Mouse (Mus musculus): ENCODE data around the gene Eml6.
"Not testable (repeated sequence)": the region's sequence is repeated elsewhere in the genome, so short reads cannot be mapped to it uniquely, and the experiment has no call there.

The Eml6 gene

GRCm38 (mm10) chr11:29770666-29771400, 255.0 kb downstream of the Eml6 start:
- POLR2A ChIA-PET: no interaction called here

GRCm38 (mm10) chr11:29768523-29768922, 257.3 kb downstream of the Eml6 start:
- ChIA-PET CTCF (interaction anchor here in 2 of 4 experiments (0.6 to 0.7 kb wide), 2 partner anchors 595 to 767 kb away, joined by 3 to 4 read pairs; no protein-coding TSS in a partner anchor), POLR2A (interaction anchor here in 1 of 4 experiments (0.6 to 0.9 kb wide), 3 partner anchors 10 to 579 kb away, joined by 3 to 4 read pairs (median 3); no protein-coding TSS in a partner anchor)

More at GRCm38 (mm10) chr11:29770666-29771400, 255.0 kb downstream of the Eml6 start:
- CTCF ChIA-PET: no interaction called here

- CTCF ChIA-PET: no interaction called here
- POLR2A ChIA-PET: interaction anchor here in 1 of 4 experiments (0.7 kb wide), 1 partner anchor 401 kb away, joined by 4 read pairs; no protein-coding TSS in a partner anchor
Observed at GRCm38 (mm10) chr11:29766313-29766982, 259.4 kb downstream of the Eml6 start.

GRCm38 (mm10) chr11:29765063-29765462, 260.8 kb downstream of the Eml6 start:
- ChIA-PET CTCF (interaction anchor here in 1 of 4 experiments (0.6 kb wide), 1 partner anchor 68 kb away, joined by 3 read pairs; no protein-coding TSS in a partner anchor), POLR2A (interaction anchor here in 1 of 4 experiments (1.0 kb wide), 1 partner anchor 73 kb away, joined by 6 read pairs; no protein-coding TSS in a partner anchor)

- POLR2A ChIA-PET: interaction anchor here in 1 of 4 experiments (0.6 to 1.0 kb wide), 2 partner anchors 10 to 110 kb away, joined by 3 to 4 read pairs; no protein-coding TSS in a partner anchor
- CTCF ChIA-PET: no interaction called here
Observed at GRCm38 (mm10) chr11:29762768-29763167, 263.1 kb downstream of the Eml6 start.

- POLR2A ChIA-PET: interaction anchor here in 2 of 4 experiments (0.7 to 1.5 kb wide), 4 partner anchors 9 to 69 kb away, joined by 3 to 4 read pairs (median 4); no protein-coding TSS in a partner anchor
- CTCF ChIA-PET: interaction anchor here in 2 of 4 experiments (0.7 to 0.8 kb wide), 2 partner anchors 21 to 1854 kb away, joined by 3 to 5 read pairs; no protein-coding TSS in a partner anchor
Observed at GRCm38 (mm10) chr11:29761387-29761786, 264.4 kb downstream of the Eml6 start.

- POLR2A ChIA-PET: interaction anchor here in 3 of 4 experiments (0.6 to 1.4 kb wide), 6 partner anchors 9 to 234 kb away, joined by 3 to 4 read pairs (median 3); no protein-coding TSS in a partner anchor
- CTCF ChIA-PET: no interaction called here
Observed at GRCm38 (mm10) chr11:29758617-29759016, 267.2 kb downstream of the Eml6 start.

DNA sequence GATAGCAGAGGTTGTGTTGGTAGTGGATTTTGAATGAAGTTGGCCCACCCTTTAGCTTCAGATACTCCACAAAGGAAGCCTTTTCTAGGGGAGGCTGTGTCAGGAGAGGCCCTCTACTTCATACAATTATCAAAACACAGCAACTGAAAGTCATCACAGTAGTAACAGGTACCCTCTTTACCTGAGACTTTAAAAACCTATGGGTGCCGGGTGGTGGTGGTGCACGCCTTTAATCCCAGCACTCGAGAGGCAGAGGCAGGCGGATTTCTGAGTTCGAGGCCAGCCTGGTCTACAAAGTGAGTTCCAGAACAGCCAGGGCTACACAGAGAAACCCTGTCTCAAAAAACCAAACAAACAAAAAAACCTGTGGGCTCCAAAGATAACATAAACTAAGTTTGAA, 269.8 kb downstream of the Eml6 start:
- POLR2A ChIA-PET: interaction anchor here in 1 of 4 experiments (19.8 kb wide), 1 partner anchor 26 kb away, joined by 292 read pairs; no protein-coding TSS in a partner anchor
- CTCF ChIA-PET: not testable (repeated sequence)

GRCm38 (mm10) chr11:29751648-29752611, 273.9 kb downstream of the Eml6 start:
- POLR2A ChIA-PET: interaction anchor here in 3 of 4 experiments (0.6 to 19.8 kb wide), 13 partner anchors 9 to 213 kb away, joined by 3 to 292 read pairs (median 4); partner anchors contain the start of genes Clhc1 (in 1 of the 3), Rps27a (in 1 of the 3) and Rtn4 (in 1 of the 3)
- CTCF ChIA-PET: no interaction called here

DNA sequence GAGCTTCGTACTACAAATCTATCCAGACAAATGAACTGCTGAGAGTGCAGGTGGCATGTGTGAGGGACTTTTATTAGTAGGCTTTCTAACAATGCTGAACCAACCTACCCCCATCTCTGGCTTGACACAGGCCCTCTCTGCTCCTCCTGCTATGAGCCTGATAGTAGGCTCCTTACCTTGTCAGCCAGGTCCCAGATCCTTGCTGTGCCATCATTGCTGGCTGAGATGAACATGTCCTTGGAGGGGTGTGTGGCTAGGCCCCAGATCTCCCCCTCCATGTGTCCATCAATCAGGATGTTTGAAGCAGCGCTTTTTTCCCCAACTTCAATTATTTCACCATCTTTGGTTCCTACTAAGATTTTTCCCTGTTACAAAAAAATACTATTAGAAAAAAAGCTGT, 274.8 kb downstream of the Eml6 start:
- ChIA-PET CTCF (no interaction called here), POLR2A (interaction anchor here in 2 of 4 experiments (0.8 to 19.8 kb wide), 11 partner anchors 9 to 224 kb away, joined by 3 to 292 read pairs (median 4); partner anchors contain the start of genes Clhc1 (in 1 of the 2), Mtif2 (in 1 of the 2), Rps27a (in 1 of the 2) and Rtn4 (in 1 of the 2))

- ChIA-PET POLR2A (interaction anchor here (0.7 to 19.8 kb wide), 18 partner anchors 9 to 597 kb away, joined by 3 to 292 read pairs (median 4); partner anchors contain the start of genes Prorsd1 (in 2 of the 4), Clhc1 (in 1 of the 4), Mtif2 (in 1 of the 4) and Rps27a (in 1 of the 4)), CTCF (interaction anchor here in 2 of 4 experiments (0.5 to 0.6 kb wide), 2 partner anchors 109 to 173 kb away, joined by 3 to 4 read pairs; no protein-coding TSS in a partner anchor)
Observed at GRCm38 (mm10) chr11:29749468-29749829, 276.4 kb downstream of the Eml6 start.

DNA sequence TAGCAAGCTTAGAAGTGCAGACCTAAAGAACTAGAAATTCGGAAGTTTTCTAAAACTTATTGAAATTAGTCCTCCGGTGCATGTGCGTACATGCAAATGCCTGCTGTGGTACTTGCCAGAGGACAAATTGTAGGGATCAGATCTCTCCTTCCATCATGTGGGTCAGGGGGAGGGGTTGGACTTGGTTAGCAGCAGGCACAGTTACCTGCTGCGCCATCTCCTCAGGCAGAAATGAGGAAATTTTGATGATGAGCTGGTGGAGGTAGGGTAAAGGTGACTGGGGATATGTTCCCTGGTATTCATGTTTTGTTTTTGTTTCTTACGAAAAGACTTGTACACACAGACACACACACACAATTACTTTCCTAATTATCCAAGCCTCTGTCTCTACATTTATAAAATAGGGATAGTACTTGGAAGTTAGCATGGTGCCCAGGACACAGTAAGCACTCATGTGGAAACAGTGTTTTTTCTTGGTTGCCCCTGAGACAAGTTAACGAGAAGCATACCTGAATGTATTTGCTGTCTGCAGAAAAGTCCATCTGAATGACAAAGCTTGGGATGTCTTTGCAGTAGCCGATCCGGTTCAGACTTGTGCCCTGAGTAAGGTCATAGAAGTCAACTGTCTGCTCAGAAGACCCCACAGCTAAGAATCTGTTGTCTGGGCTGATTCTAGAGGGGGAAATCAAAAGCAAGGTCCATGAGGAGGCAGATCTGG, 276.9 kb downstream of the Eml6 start:
- ChIA-PET POLR2A (interaction anchor here (0.6 to 19.8 kb wide), 19 partner anchors 8 to 234 kb away, joined by 3 to 292 read pairs (median 4); partner anchors contain the start of genes Prorsd1 (in 2 of the 4), Clhc1 (in 1 of the 4), Mtif2 (in 1 of the 4) and Rps27a (in 1 of the 4)), CTCF (interaction anchor here in 2 of 4 experiments (0.5 to 0.6 kb wide), 2 partner anchors 109 to 173 kb away, joined by 3 to 4 read pairs; no protein-coding TSS in a partner anchor)

DNA sequence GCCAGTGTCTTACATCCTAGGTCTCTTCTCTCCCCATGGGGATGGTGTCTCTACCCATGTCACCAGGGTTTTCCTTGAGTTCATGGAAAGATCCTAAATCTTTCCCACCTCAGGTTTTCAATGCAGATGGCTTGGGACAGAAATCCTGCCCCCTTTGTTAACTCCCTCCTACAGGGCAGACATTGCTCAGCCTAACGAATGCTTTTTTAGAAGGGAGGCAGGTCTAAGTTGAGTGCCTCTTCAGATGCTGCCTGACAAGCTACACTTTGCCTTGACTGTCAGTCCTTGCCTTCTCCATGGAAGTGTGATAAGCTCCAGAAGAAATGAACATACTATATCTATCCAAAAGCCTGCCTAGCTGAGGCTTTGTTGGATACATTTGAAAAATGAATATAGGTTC, 278.0 kb downstream of the Eml6 start:
- POLR2A ChIA-PET: interaction anchor here in 3 of 4 experiments (0.7 to 19.8 kb wide), 7 partner anchors 11 to 354 kb away, joined by 3 to 292 read pairs (median 4); partner anchors contain the start of genes Clhc1 (in 1 of the 3), Prorsd1 (in 1 of the 3), Rps27a (in 1 of the 3) and Rtn4 (in 1 of the 3)
- CTCF ChIA-PET: no interaction called here

DNA sequence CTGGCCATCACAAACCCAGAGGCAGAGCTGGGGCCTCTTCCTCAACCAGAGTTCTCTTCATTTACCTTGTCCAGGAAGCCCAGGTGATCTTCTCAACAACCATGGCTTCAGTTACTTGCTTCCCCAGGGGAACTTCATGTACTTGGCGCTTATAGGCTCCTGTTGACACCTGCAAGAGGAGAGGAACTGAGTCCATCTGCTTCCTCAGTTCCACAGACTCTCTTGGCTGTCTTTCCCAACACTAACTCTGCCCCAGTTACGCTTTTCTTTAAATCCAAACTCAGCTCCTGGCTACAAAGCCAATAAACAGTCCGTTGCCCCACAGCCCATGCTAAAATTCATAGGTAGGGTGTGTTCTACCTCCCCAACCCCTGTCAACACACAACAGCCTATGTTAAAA, 278.5 kb downstream of the Eml6 start:
- POLR2A ChIA-PET: interaction anchor here in 3 of 4 experiments (0.7 to 19.8 kb wide), 4 partner anchors 11 to 355 kb away, joined by 3 to 292 read pairs (median 6); partner anchors contain the start of gene Rtn4 (in 1 of the 3)
- CTCF ChIA-PET: no interaction called here

DNA sequence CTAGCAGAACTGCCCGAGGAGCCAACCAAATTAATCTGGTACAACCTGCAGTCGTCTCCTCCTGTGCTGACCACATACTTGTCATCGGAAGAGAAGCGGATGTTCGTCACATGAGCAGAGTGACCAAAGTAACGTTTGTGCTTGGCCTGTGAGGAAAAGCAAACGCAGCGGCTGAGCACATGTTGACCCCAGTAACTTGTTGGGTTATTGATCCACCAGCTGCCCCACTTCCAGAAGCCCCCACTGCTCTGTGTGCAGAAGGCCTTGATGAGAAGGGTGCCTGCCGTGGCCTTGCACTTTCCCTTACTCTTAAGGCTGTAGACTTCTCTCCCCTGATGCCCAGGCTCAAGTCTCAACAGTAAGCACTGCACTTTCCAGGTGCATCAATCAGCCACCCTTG, 279.6 kb downstream of the Eml6 start:
- CTCF ChIA-PET: no interaction called here

DNA sequence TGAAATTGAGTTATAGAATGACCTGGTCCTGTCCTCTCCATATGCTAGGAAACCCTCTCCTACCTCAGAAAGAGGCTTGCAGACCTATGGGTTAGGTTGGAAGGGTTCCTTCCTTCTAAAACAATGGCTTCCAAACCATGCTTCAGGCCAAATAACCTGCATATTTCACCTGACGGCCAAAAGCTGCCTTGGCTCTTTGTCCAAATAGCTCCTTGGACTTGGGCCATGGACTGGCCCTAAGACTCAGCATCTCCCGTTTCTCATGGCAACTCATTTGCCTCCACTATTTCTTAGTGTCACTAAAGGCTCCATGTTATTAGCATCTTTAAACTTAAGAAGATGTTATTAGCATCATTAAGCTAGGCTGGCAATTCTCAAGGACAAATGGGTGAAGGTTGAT, 280.3 kb downstream of the Eml6 start:
- ChIA-PET POLR2A (interaction anchor here in 3 of 4 experiments (0.6 to 19.8 kb wide), 11 partner anchors 10 to 231 kb away, joined by 3 to 292 read pairs (median 3); partner anchors contain the start of gene Prorsd1 (in 1 of the 3)), CTCF (interaction anchor here in 1 of 4 experiments (0.7 kb wide), 1 partner anchor 343 kb away, joined by 3 read pairs; no protein-coding TSS in a partner anchor)

More for the DNA sequence above, 279.6 kb downstream of the Eml6 start:
- POLR2A ChIA-PET: interaction anchor here in 3 of 4 experiments (0.6 to 19.8 kb wide), 8 partner anchors 11 to 231 kb away, joined by 3 to 292 read pairs (median 3); partner anchors contain the start of gene Prorsd1 (in 1 of the 3)

All from embryonic stem cell, embryonic (primary cell).